Mouse (Mus musculus) liver, postnatal 0 days (tissue): ENCODE data around the gene Cabp4.

Experiments
- CTCF ChIP-seq: sonication (generic); IDR thresholded peaks from 2 replicates; pipeline ENCODE4 v1.5.1; 2016; ENCODE audit warnings: antibody characterized with exemption, low read depth
- EP300 ChIP-seq: IDR thresholded peaks from 2 replicates; pipeline ENCODE4 v1.6.1; 2016; ENCODE audit warnings: antibody characterized with exemption, low read depth, mild to moderate bottlenecking

GRCm38 (mm10) chr19:4151898-4152297, 8.1 kb upstream of the Cabp4 start:
- TF ChIP-seq CTCF (no peak), EP300 (no peak)
